Mouse (Mus musculus): Measurements from ENCODE around the gene Fgfr3. TPM values are rescaled to one million over a fixed set of nuclear protein-coding genes. Genes with fewer than 3 reads are reported as not detected.
A peak's percentile ranks its signal among the peaks of the same experiment; 100 is the strongest.

Fgfr3 gene
- polyA plus RNA-seq (2014; fragmentation: Nextera tagmentation; extraction: Ambion mirVana) = 50.9 and 56.4 TPM in 2 replicates

DNA sequence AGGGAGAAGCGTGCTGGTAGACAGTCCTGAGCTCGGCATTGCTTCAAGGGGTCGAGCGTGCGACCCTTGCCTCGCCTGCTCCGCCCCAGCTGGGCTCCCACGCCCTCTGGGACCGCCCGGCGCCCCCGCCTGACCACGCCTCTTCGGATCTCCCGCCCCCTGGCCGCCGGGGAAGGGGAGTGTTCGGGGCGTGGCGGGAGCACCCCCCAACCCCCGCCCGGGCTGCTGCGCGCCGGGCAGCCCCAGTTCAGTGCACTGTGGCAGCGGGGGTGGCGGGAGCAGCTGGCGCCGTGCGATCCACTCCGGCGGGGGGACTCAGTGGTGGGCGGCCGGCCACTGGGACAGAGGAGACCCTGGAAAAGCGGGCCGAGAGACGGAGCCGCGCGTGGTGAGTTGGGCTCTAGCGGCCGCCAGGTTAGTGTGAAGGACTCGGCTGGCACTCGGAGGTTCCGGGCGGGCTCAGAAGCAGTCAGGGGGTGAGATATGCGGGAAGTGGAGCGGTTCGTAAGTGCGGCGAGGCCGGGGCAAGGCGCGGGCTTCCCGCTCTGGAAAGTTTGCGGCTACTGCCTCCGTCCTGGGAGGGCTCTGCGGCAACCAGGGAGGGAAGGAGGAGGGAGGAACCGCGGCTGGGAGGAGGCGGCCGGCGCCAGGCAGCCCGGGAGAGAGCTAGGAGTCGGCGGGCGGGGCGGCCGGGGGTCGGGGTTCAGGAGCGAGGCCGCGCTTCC, at the start of gene Fgfr3:
Fgfr3 (plus strand) TSS at position 134 of the 725 bp plus-strand sequence.
- ATAC-seq (ENCODE audit: low FRiP score) = peak; percentile 67
- Histone ChIP-seq H3K27ac (ENCODE audit: low read depth, low read length) (peak within 1 kb of the TSS; percentile 86), H3K4me1 (replicated peaks; ENCODE audit: control insufficient read depth, insufficient read depth, low read length) (peaks cover 19% of the 10 kb centered on the region), H3K36me3 (ENCODE audit: control insufficient read depth, insufficient read depth, low read length) (no peaks in the 10 kb centered on the region), H3K9me3 (ENCODE audit: control insufficient read depth, low read length) (no peaks in the 10 kb centered on the region), H3K4me3 (ENCODE audit: low read depth, low read length) (peak within 1 kb of the TSS; percentile 84), H3K27me3 (ENCODE audit: control insufficient read depth, insufficient read depth, low read length) (peaks cover 9% of the 10 kb centered on the region; the same call in 1 of the 2 replicates), H3K4me2 (replicated peaks; ENCODE audit: low read depth, low read length) (peak within 1 kb of the TSS; percentile 94), H3K9ac (ENCODE audit: low read depth, low read length) (peak within 1 kb of the TSS; percentile 83)
- WGBS = under 1% methylated on average over 61 of the region's 73 CpGs
- peak; percentile 81 for DNase-seq (ENCODE audit: low spot score)

DNA sequence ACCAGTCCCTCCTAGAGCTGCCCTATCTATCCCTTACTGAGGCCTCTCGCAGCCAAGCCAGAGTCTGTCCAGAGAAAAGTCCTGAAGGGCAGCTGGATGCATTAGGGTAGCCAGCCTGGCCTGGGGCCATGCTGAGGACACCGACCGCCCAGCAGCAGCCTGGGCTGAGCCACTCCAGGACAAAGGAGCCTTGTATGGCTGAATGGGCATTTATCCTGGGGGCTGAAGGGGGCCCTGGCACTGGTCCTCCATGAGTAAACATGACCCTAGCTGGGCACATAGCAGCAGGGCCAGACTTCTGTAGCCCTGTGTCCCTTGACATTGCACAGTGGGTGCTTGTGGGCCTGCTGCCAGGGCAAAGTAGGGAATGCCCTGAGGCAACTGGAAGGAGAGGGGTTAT, 47.0 kb upstream of the Fgfr3 start:
- H3K4me3 ChIP-seq (ENCODE audit: low read depth, low read length) = no peak overlapping the region
- H3K9ac ChIP-seq (ENCODE audit: low read depth, low read length) = no peak overlapping the region
- H3K27ac ChIP-seq (ENCODE audit: low read depth, low read length) = peak overlapping the region; percentile 27; the same call in 1 of the 2 replicates
- no peaks in the 10 kb centered on the region for H3K9me3 ChIP-seq (ENCODE audit: control insufficient read depth, low read length)
- no peak overlapping the region for H3K4me2 ChIP-seq (replicated peaks; ENCODE audit: low read depth, low read length)
- H3K4me1 ChIP-seq (replicated peaks; ENCODE audit: control insufficient read depth, insufficient read depth, low read length) = no peaks in the 10 kb centered on the region
- 69% methylated on average over 3 of the region's 3 CpGs for WGBS
- DNase-seq (ENCODE audit: low spot score) (no peak), ATAC-seq (ENCODE audit: low FRiP score) (no peak)
- no peaks in the 10 kb centered on the region for H3K27me3 ChIP-seq (ENCODE audit: control insufficient read depth, insufficient read depth, low read length)
- 0 out of 2 replicates have a peak, but pooled peaks cover 6% of the 10 kb centered on the region for H3K36me3 ChIP-seq (ENCODE audit: control insufficient read depth, insufficient read depth, low read length)

GRCm38 (mm10) chr5:33675964-33676363, 45.5 kb upstream of the Fgfr3 start:
- no peak overlapping the region for H3K27ac ChIP-seq (ENCODE audit: low read depth, low read length)
- H3K4me1 ChIP-seq (replicated peaks; ENCODE audit: control insufficient read depth, insufficient read depth, low read length) = no peaks in the 10 kb centered on the region
- no peak overlapping the region for H3K4me2 ChIP-seq (replicated peaks; ENCODE audit: low read depth, low read length)
- H3K9ac ChIP-seq (ENCODE audit: low read depth, low read length) = no peak overlapping the region
- no peaks in the 10 kb centered on the region for H3K9me3 ChIP-seq (ENCODE audit: control insufficient read depth, low read length)
- ATAC-seq (ENCODE audit: low FRiP score) (peak; percentile 40; the same call in 1 of the 2 replicates), DNase-seq (ENCODE audit: low spot score) (peak; percentile 84)
- H3K36me3 ChIP-seq (ENCODE audit: control insufficient read depth, insufficient read depth, low read length) = 0 out of 2 replicates have a peak, but pooled peaks cover 3% of the 10 kb centered on the region
- H3K4me3 ChIP-seq (ENCODE audit: low read depth, low read length) = no peak overlapping the region
- WGBS = 0% methylated on average over 1 of the region's 1 CpGs
- H3K27me3 ChIP-seq (ENCODE audit: control insufficient read depth, insufficient read depth, low read length) = no peaks in the 10 kb centered on the region

GRCm38 (mm10) chr5:33678244-33678643, 43.2 kb upstream of the Fgfr3 start:
- DNase-seq (ENCODE audit: low spot score) (no peak), ATAC-seq (ENCODE audit: low FRiP score) (no peak)
- H3K4me3 ChIP-seq (ENCODE audit: low read depth, low read length) = no peak overlapping the region
- no peaks in the 10 kb centered on the region for H3K4me1 ChIP-seq (replicated peaks; ENCODE audit: control insufficient read depth, insufficient read depth, low read length)
- no peaks in the 10 kb centered on the region for H3K36me3 ChIP-seq (ENCODE audit: control insufficient read depth, insufficient read depth, low read length)
- no peaks in the 10 kb centered on the region for H3K9me3 ChIP-seq (ENCODE audit: control insufficient read depth, low read length)
- 82% methylated on average over 5 of the region's 5 CpGs for WGBS
- no peak overlapping the region for H3K27ac ChIP-seq (ENCODE audit: low read depth, low read length)
- no peak overlapping the region for H3K9ac ChIP-seq (ENCODE audit: low read depth, low read length)
- no peak overlapping the region for H3K4me2 ChIP-seq (replicated peaks; ENCODE audit: low read depth, low read length)
- H3K27me3 ChIP-seq (ENCODE audit: control insufficient read depth, insufficient read depth, low read length) = no peaks in the 10 kb centered on the region

DNA sequence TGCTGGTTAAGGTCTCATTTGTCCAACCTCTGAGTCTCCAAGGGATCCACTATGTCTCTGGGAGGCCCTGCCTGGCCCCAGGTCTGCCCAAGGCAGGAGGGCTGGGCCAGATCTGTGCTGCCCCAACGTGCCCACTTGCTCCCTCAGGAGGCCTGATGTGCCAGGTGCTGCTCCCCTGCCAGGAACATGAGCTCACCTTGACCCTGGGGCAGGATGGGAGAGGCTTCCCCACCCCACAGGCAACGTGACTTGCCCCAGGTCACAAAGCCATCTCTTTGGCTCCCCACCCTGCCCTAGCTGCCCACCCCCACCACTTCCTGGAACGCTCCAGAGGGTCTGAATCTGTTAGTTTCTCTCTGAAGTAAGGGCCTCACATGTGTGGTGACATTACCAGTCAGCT, 40.4 kb upstream of the Fgfr3 start:
- Histone ChIP-seq H3K27ac (ENCODE audit: low read depth, low read length) (no peak overlapping the region), H3K27me3 (ENCODE audit: control insufficient read depth, insufficient read depth, low read length) (no peaks in the 10 kb centered on the region), H3K4me2 (replicated peaks; ENCODE audit: low read depth, low read length) (no peak overlapping the region), H3K4me1 (replicated peaks; ENCODE audit: control insufficient read depth, insufficient read depth, low read length) (no peaks in the 10 kb centered on the region), H3K4me3 (ENCODE audit: low read depth, low read length) (no peak overlapping the region), H3K9ac (ENCODE audit: low read depth, low read length) (no peak overlapping the region), H3K9me3 (ENCODE audit: control insufficient read depth, low read length) (no peaks in the 10 kb centered on the region), H3K36me3 (ENCODE audit: control insufficient read depth, insufficient read depth, low read length) (no peaks in the 10 kb centered on the region)
- no peak for DNase-seq (ENCODE audit: low spot score)
- no peak for ATAC-seq (ENCODE audit: low FRiP score)
- WGBS = 53% methylated on average over 3 of the region's 3 CpGs

DNA sequence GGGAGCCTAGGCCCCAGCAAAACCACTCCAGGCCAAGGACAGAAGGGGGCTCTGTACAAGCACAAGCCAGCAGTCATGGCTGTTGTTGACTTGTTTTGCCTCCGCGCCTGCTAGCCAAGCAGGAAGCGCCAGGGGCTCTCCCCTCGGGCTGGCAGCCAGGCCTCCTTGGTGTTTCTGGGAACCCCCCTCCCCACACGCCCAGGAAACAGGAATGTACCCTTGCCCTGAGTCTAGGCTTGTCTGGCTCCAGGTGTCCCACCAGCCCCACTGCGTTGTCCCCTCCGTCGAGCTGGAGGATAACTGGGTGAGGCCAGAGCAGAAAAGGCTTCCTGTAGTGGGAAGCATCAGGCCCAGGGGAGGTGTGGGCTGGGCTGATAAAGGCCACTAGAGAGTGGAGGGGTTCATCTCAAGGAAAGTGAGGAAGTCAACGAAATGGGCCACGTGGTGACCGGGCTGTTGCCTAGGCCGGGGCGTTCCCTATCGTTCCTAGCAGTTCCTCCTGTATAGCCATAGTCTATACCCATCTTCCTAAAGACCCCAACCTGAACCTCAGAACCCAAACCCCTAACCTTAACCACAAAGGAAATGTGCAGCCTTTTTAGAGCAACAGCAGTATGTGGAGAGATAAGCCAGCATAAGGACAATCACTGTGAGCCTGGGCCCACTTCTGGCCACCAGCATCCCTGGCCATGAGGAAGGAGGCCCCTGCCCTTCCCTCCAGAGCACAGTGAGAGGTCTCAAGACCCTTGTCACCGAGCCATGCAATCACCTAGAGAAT, 39.7 kb upstream of the Fgfr3 start:
- H3K9ac ChIP-seq (ENCODE audit: low read depth, low read length) = no peak overlapping the region
- ATAC-seq (ENCODE audit: low FRiP score) = no peak

DNA sequence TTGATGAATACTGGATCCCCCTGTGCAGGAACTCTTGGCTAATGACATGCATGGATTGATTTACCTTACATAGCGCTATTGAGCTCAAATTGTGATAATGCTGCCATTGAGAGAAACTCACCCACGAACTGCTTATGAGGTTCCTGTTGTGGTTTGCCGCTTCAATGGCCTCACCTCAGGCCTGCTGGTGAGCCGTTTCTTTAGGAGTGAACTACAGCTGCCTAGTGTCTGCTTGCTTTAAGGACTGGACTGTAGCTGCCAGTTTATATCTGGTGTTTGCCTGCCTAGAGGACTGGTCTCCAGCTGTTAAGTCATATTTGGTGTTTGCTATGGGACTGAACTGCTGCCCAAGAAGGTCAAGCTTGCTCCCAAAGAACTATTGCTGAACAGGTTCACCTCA, 38.5 kb upstream of the Fgfr3 start:
- no peaks in the 10 kb centered on the region for H3K9me3 ChIP-seq (ENCODE audit: control insufficient read depth, low read length)
- H3K4me1 ChIP-seq (replicated peaks; ENCODE audit: control insufficient read depth, insufficient read depth, low read length) = no peaks in the 10 kb centered on the region
- no peak overlapping the region for H3K27ac ChIP-seq (ENCODE audit: low read depth, low read length)
- 76% methylated on average over 4 of the region's 4 CpGs for WGBS
- no peak for ATAC-seq (ENCODE audit: low FRiP score)
- H3K36me3 ChIP-seq (ENCODE audit: control insufficient read depth, insufficient read depth, low read length) = no peaks in the 10 kb centered on the region
- H3K4me3 ChIP-seq (ENCODE audit: low read depth, low read length) = no peak overlapping the region
- no peaks in the 10 kb centered on the region for H3K27me3 ChIP-seq (ENCODE audit: control insufficient read depth, insufficient read depth, low read length)
- no peak for DNase-seq (ENCODE audit: low spot score)
- H3K4me2 ChIP-seq (replicated peaks; ENCODE audit: low read depth, low read length) = no peak overlapping the region
- no peak overlapping the region for H3K9ac ChIP-seq (ENCODE audit: low read depth, low read length)

More for the DNA sequence above, 39.7 kb upstream of the Fgfr3 start:
- no peak for DNase-seq (ENCODE audit: low spot score)
- Histone ChIP-seq H3K4me2 (replicated peaks; ENCODE audit: low read depth, low read length) (no peak overlapping the region), H3K9me3 (ENCODE audit: control insufficient read depth, low read length) (no peaks in the 10 kb centered on the region), H3K27ac (ENCODE audit: low read depth, low read length) (no peak overlapping the region), H3K36me3 (ENCODE audit: control insufficient read depth, insufficient read depth, low read length) (no peaks in the 10 kb centered on the region), H3K4me1 (replicated peaks; ENCODE audit: control insufficient read depth, insufficient read depth, low read length) (no peaks in the 10 kb centered on the region), H3K27me3 (ENCODE audit: control insufficient read depth, insufficient read depth, low read length) (no peaks in the 10 kb centered on the region), H3K4me3 (ENCODE audit: low read depth, low read length) (no peak overlapping the region)
- WGBS = 83% methylated on average over 15 of the region's 15 CpGs

DNA sequence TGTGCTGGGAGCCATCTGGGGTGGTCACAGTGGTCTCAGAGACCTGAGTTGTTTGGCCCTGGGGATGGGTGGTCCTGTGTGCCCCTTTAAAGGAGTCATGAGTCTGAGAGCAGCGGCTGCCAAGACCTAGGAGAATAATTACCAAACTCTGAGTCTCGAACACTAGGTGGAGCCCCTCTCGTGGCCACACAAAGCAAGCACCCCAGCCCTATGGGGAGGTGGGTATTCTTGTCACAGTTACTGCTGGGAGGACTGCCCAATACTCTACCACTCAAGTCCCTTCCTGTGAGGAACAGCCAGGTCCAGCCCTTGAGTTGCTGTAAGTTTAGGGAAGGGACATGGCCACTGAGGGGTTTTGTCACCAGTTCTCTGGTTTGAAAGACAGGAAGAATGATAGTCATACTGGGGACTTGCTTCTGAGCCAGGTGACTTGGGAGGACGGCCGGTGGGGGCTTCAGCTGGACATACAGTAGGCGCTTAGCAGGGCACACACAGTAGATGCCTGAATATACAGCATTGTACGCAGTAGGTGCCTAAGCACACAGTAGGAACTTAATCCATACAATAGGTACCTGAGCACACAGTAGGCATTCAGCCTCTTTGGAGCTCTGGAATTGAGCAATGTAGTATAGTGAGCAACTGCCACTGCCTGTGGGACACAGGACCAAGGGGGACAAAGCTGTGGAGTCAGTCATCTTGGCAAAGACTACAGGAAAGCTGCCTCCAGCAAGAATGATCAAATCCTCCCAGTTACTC, 37.4 kb upstream of the Fgfr3 start:
- ATAC-seq (ENCODE audit: low FRiP score) = peak; percentile 58
- no peaks in the 10 kb centered on the region for H3K27me3 ChIP-seq (ENCODE audit: control insufficient read depth, insufficient read depth, low read length)
- no peaks in the 10 kb centered on the region for H3K36me3 ChIP-seq (ENCODE audit: control insufficient read depth, insufficient read depth, low read length)
- WGBS = 50% methylated on average over 7 of the region's 7 CpGs
- peak; percentile 75 for DNase-seq (ENCODE audit: low spot score)
- H3K4me1 ChIP-seq (replicated peaks; ENCODE audit: control insufficient read depth, insufficient read depth, low read length) = peaks cover 6% of the 10 kb centered on the region
- H3K9me3 ChIP-seq (ENCODE audit: control insufficient read depth, low read length) = no peaks in the 10 kb centered on the region
- no peak overlapping the region for H3K4me2 ChIP-seq (replicated peaks; ENCODE audit: low read depth, low read length)
- H3K4me3 ChIP-seq (ENCODE audit: low read depth, low read length) = no peak overlapping the region
- no peak overlapping the region for H3K9ac ChIP-seq (ENCODE audit: low read depth, low read length)
- no peak overlapping the region for H3K27ac ChIP-seq (ENCODE audit: low read depth, low read length)

All from hindbrain, embryonic 11.5 days (tissue).